Mouse (Mus musculus): ENCODE measurements around the gene Gm30191.
A peak's percentile ranks its signal among the peaks of the same experiment; 100 is the strongest.
"Not testable (repeated sequence)": the region's sequence is repeated elsewhere in the genome, so short reads cannot be mapped to it uniquely, and the experiment has no call there.

Gm30191 gene

GRCm38 (mm10) chr4:134287575-134288025 is 40.9 kb downstream of the Gm30191 start, which contains the start of gene Pdik1l:
Gene Pdik1l, minus strand, starts transcription at chr4:134287895.
- DNase-seq, result peak; percentile 71 to 73

GRCm38 (mm10) chr4:134288397-134289256 is 41.9 kb downstream of the Gm30191 start:
- no peak for DNase-seq

GRCm38 (mm10) chr4:134292067-134292466 is 45.3 kb downstream of the Gm30191 start:
- DNase-seq, result peak; percentile 46 to 75

- DNase-seq, result no peak
Observed at GRCm38 (mm10) chr4:134293061-134293691, 46.4 kb downstream of the Gm30191 start.

GRCm38 (mm10) chr4:134293692-134294163 is 47.0 kb downstream of the Gm30191 start:
- DNase-seq, result no peak

GRCm38 (mm10) chr4:134296096-134296495 is 49.4 kb downstream of the Gm30191 start:
- not testable (repeated sequence) for DNase-seq

- DNase-seq, result no peak
Observed at GRCm38 (mm10) chr4:134296523-134296922, 49.8 kb downstream of the Gm30191 start.

- peak in 1 of 2 experiments; percentile 40 for DNase-seq
Observed at GRCm38 (mm10) chr4:134297369-134297768, 50.6 kb downstream of the Gm30191 start.

GRCm38 (mm10) chr4:134298626-134299497 is 52.1 kb downstream of the Gm30191 start:
- no peak for DNase-seq

- no peak for DNase-seq
Observed at GRCm38 (mm10) chr4:134299498-134299810, 52.7 kb downstream of the Gm30191 start.

Measured in kidney, adult 8-10 months (tissue).